Mouse (Mus musculus): Measurements from ENCODE around the gene Psmg4. TPM values are rescaled to one million over a fixed set of nuclear protein-coding genes. Genes with fewer than 3 reads are reported as not detected.
A peak's percentile ranks its signal among the peaks of the same experiment; 100 is the strongest.

The Psmg4 gene
- polyA plus RNA-seq, 2 experiments = 41.1 to 45.0 TPM

- no peak for TF ChIP-seq EP300 (IDR thresholded peaks at IDR 0.05; ENCODE audit: low read depth)
- TF ChIP-seq CTCF (IDR thresholded peaks at IDR 0.05; ENCODE audit: low read depth) = no peak
- ATAC-seq (ENCODE audit: insufficient read depth) = no peak
- WGBS (ENCODE audit: insufficient replicate concordance) = 25% methylated on average over 4 of the region's 4 CpGs
Observed at GRCm38 (mm10) chr13:34119406-34119805, 43.4 kb upstream of the Psmg4 start.

GRCm38 (mm10) chr13:34120536-34120935 lies 42.2 kb upstream of the Psmg4 start:
- no peak for DNase-seq (ENCODE audit: low read depth in 3 of 3, low spot score in 3 of 3)
- 65% methylated on average over 2 of the region's 2 CpGs for WGBS (ENCODE audit: insufficient replicate concordance)
- no peaks in the 10 kb centered on the region for H3K9me3 ChIP-seq (ENCODE audit: control insufficient read depth, low read length)
- H3K27ac ChIP-seq = no peak overlapping the region
- H3K27me3 ChIP-seq (ENCODE audit: control insufficient read depth, insufficient read depth, low read length) = no peaks in the 10 kb centered on the region
- no peak overlapping the region for H3K4me2 ChIP-seq (ENCODE audit: low read depth)
- peaks cover 3 to 26% of the 10 kb centered on the region in 2 experiments for H3K4me1 ChIP-seq (replicated peaks; ENCODE audit: control insufficient read depth in 2 of 2, insufficient read depth in 2 of 2, low read length in 1 of 2)
- no peaks in the 10 kb centered on the region for H3K36me3 ChIP-seq (replicated peaks; ENCODE audit: control insufficient read depth, insufficient read depth, low read depth)
- no peak overlapping the region for H3K4me3 ChIP-seq (ENCODE audit: insufficient read depth in 1 of 2, low read depth in 2 of 2, low read length in 2 of 2)
- ATAC-seq (ENCODE audit: insufficient read depth) = no peak
- no peak for TF ChIP-seq CTCF (IDR thresholded peaks at IDR 0.05; ENCODE audit: low read depth)
- TF ChIP-seq EP300 (IDR thresholded peaks at IDR 0.05; ENCODE audit: low read depth) = no peak
- H3K9ac ChIP-seq (replicated peaks) = no peak overlapping the region

More at GRCm38 (mm10) chr13:34119406-34119805, 43.4 kb upstream of the Psmg4 start:
- Histone ChIP-seq H3K36me3 (replicated peaks; ENCODE audit: control insufficient read depth, insufficient read depth, low read depth) (no peaks in the 10 kb centered on the region), H3K4me1 (replicated peaks; ENCODE audit: control insufficient read depth in 2 of 2, insufficient read depth in 2 of 2, low read length in 1 of 2) (peaks cover 3 to 28% of the 10 kb centered on the region in 2 experiments), H3K4me2 (ENCODE audit: low read depth) (no peak overlapping the region), H3K9me3 (ENCODE audit: control insufficient read depth, low read length) (no peaks in the 10 kb centered on the region), H3K4me3 (ENCODE audit: insufficient read depth in 1 of 2, low read depth in 2 of 2, low read length in 2 of 2) (no peak overlapping the region), H3K9ac (replicated peaks) (no peak overlapping the region), H3K27ac (no peak overlapping the region), H3K27me3 (ENCODE audit: control insufficient read depth, insufficient read depth, low read length) (no peaks in the 10 kb centered on the region)
- no peak for DNase-seq (ENCODE audit: low read depth in 3 of 3, low spot score in 3 of 3)

GRCm38 (mm10) chr13:34125711-34126110 lies 37.1 kb upstream of the Psmg4 start:
- H3K9ac ChIP-seq (replicated peaks) = no peak overlapping the region
- WGBS (ENCODE audit: insufficient replicate concordance) = 67% methylated on average over 4 of the region's 4 CpGs
- DNase-seq (ENCODE audit: low read depth in 3 of 3, low spot score in 3 of 3) (no peak), ATAC-seq (ENCODE audit: insufficient read depth) (no peak)
- H3K4me2 ChIP-seq (ENCODE audit: low read depth) = no peak overlapping the region
- no peak overlapping the region for H3K27ac ChIP-seq
- H3K4me3 ChIP-seq (ENCODE audit: insufficient read depth in 1 of 2, low read depth in 2 of 2, low read length in 2 of 2) = no peak overlapping the region
- no peaks in the 10 kb centered on the region for H3K36me3 ChIP-seq (replicated peaks; ENCODE audit: control insufficient read depth, insufficient read depth, low read depth)
- no peak for TF ChIP-seq EP300 (IDR thresholded peaks at IDR 0.05; ENCODE audit: low read depth)
- no peak for TF ChIP-seq CTCF (IDR thresholded peaks at IDR 0.05; ENCODE audit: low read depth)
- H3K9me3 ChIP-seq (ENCODE audit: control insufficient read depth, low read length) = no peaks in the 10 kb centered on the region
- peaks cover 0 to 5% of the 10 kb centered on the region in 2 experiments; a peak in 1 of 4 replicates for H3K4me1 ChIP-seq (replicated peaks; ENCODE audit: control insufficient read depth in 2 of 2, insufficient read depth in 2 of 2, low read length in 1 of 2)
- peaks cover 15% of the 10 kb centered on the region for H3K27me3 ChIP-seq (ENCODE audit: control insufficient read depth, insufficient read depth, low read length)

- Histone ChIP-seq H3K36me3 (replicated peaks; ENCODE audit: control insufficient read depth, insufficient read depth, low read depth) (no peaks in the 10 kb centered on the region), H3K4me2 (ENCODE audit: low read depth) (no peak overlapping the region), H3K27ac (no peak overlapping the region), H3K9me3 (ENCODE audit: control insufficient read depth, low read length) (no peaks in the 10 kb centered on the region), H3K27me3 (ENCODE audit: control insufficient read depth, insufficient read depth, low read length) (peaks cover 43% of the 10 kb centered on the region), H3K4me3 (ENCODE audit: insufficient read depth in 1 of 2, low read depth in 2 of 2, low read length in 2 of 2) (no peak overlapping the region), H3K9ac (replicated peaks) (no peak overlapping the region), H3K4me1 (replicated peaks; ENCODE audit: control insufficient read depth in 2 of 2, insufficient read depth in 2 of 2, low read length in 1 of 2) (peaks cover 0 to 12% of the 10 kb centered on the region in 2 experiments; a peak in 2 of 4 replicates)
- TF ChIP-seq EP300 (IDR thresholded peaks at IDR 0.05; ENCODE audit: low read depth) (no peak), CTCF (IDR thresholded peaks at IDR 0.05; ENCODE audit: low read depth) (no peak)
- ATAC-seq (ENCODE audit: insufficient read depth) = 0 out of 2 replicates have a peak, but pooled peaks have one; percentile 26
- 45% methylated on average over 8 of the region's 9 CpGs for WGBS (ENCODE audit: insufficient replicate concordance)
- DNase-seq (ENCODE audit: low read depth in 3 of 3, low spot score in 3 of 3) = no peak
Observed at GRCm38 (mm10) chr13:34128276-34129114, 34.3 kb upstream of the Psmg4 start.

GRCm38 (mm10) chr13:34129485-34130225 lies 33.1 kb upstream of the Psmg4 start:
- TF ChIP-seq EP300 (IDR thresholded peaks at IDR 0.05; ENCODE audit: low read depth) = no peak
- TF ChIP-seq CTCF (IDR thresholded peaks at IDR 0.05; ENCODE audit: low read depth) = no peak
- Histone ChIP-seq H3K9ac (replicated peaks) (no peak overlapping the region), H3K9me3 (ENCODE audit: control insufficient read depth, low read length) (no peaks in the 10 kb centered on the region), H3K36me3 (replicated peaks; ENCODE audit: control insufficient read depth, insufficient read depth, low read depth) (no peaks in the 10 kb centered on the region), H3K27ac (no peak overlapping the region), H3K4me3 (ENCODE audit: insufficient read depth in 1 of 2, low read depth in 2 of 2, low read length in 2 of 2) (peak overlapping the region; percentile 19 to 62), H3K4me2 (ENCODE audit: low read depth) (peak overlapping the region; percentile 51), H3K27me3 (ENCODE audit: control insufficient read depth, insufficient read depth, low read length) (peaks cover 55% of the 10 kb centered on the region), H3K4me1 (replicated peaks; ENCODE audit: control insufficient read depth in 2 of 2, insufficient read depth in 2 of 2, low read length in 1 of 2) (peaks cover 0 to 12% of the 10 kb centered on the region in 2 experiments; a peak in 2 of 4 replicates)
- DNase-seq (ENCODE audit: low read depth in 3 of 3, low spot score in 3 of 3) (no peak), ATAC-seq (ENCODE audit: insufficient read depth) (no peak)
- 2% methylated on average over 31 of the region's 31 CpGs for WGBS (ENCODE audit: insufficient replicate concordance)

Measured in liver, embryonic 14.5 days (tissue).